Mouse (Mus musculus) frontal cortex, postnatal 36 days (tissue): ENCODE measurements around the gene Vmn1r172.
"Not testable (repeated sequence)": the region's sequence is repeated elsewhere in the genome, so short reads cannot be mapped to it uniquely, and the experiment has no call there.

ENCODE experiments used
- DNase-seq, 2 experiments: peaks; one replicate each; pipeline ENCODE4 v3.0.0; 2022; ENCODE audit warnings: low spot score in 2 of 2

The Vmn1r172 gene

GRCm38 (mm10) chr7:23658016-23658415, at the start of gene Vmn1r172:
Gene Vmn1r172, plus strand, starts transcription at chr7:23658316.
- DNase-seq, result no peak

DNA sequence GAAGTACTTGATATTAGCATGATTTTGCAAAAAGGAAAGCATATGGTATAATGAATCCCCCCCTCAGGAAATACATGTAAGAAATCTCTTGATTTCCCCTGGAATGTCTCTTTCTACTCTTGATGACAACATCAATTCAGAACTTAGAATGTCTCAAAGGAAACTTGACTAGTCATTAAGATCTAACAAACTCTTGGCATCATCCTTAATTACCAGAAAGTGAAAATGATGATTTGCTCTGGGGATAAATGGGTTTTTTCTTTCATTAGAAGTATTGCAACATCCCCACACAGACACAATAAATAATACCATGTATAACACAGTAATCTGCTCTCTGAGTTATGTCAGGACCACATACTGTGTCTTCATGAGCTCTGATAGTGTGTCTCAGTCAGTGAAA, 27.7 kb upstream of the Vmn1r172 start, which contains the start of gene Vmn1r171:
Gene Vmn1r171, plus strand, starts transcription at position 301 of the 400 bp plus-strand sequence.
- DNase-seq, result no peak

DNA sequence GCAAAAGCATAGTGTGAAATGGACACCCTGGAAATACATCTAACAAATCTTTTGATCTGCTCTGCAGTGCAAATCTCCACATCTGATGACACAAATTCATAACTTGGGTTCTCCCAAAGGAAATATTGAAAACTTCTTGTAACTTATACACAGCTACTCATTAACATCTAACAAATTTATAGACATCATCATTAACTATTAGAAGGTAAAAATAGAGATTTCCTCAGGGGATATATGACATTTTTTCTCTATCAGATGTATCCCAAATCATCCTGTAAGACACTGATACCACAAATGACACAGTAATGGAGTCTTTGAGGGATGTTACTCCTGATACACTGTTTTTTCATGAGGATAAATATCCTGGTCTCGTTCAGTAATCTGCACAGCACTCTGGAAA, 42.3 kb downstream of the Vmn1r172 start, which contains the start of gene Vmn1r173:
Gene Vmn1r173, plus strand, starts transcription at position 301 of the 400 bp plus-strand sequence.
- DNase-seq, result not testable (repeated sequence)
